Mouse (Mus musculus): Measurements from ENCODE around the gene Ankrd24. TPM values are rescaled to one million over a fixed set of nuclear protein-coding genes. Genes with fewer than 3 reads are reported as not detected.
"Not testable (repeated sequence)": the region's sequence is repeated elsewhere in the genome, so short reads cannot be mapped to it uniquely, and the experiment has no call there.

Ankrd24 gene
- polyA plus RNA-seq, 1 experiment from 2014 or later, result 3.2 TPM

- ATAC-seq (replicated peaks; ENCODE audit: insufficient number of reproducible peaks, low FRiP score, low TSS enrichment, low read depth) (peak; percentile 94), DNase-seq (ENCODE audit: low spot score) (peak; percentile 95)
- peak within 1 kb of the TSS; percentile 60 for H3K9ac ChIP-seq (replicated peaks; ENCODE audit: low read length)
- not testable (repeated sequence) for H3K27me3 ChIP-seq (ENCODE audit: control insufficient read depth, insufficient read depth, low read length); H3K36me3 ChIP-seq (replicated peaks; ENCODE audit: control insufficient read depth, insufficient read depth, low read depth, low read length); H3K9me3 ChIP-seq (replicated peaks; ENCODE audit: control insufficient read depth, low read length); H3K27ac ChIP-seq (replicated peaks; ENCODE audit: low read depth, low read length); H3K4me1 ChIP-seq (ENCODE audit: control insufficient read depth, insufficient read depth, low read length)
- H3K4me2 ChIP-seq (ENCODE audit: low read depth, low read length), result peak within 1 kb of the TSS; percentile 48
- H3K4me3 ChIP-seq (ENCODE audit: low read depth, low read length), result peak within 1 kb of the TSS; percentile 50
- 3% methylated on average over 31 of the region's 52 CpGs for WGBS
Measured at GRCm38 (mm10) chr10:81648803-81649775, 20.7 kb downstream of the Ankrd24 start, which contains the start of gene Gm10778. Gene Gm10778 (plus strand): TSS chr10:81649059.

- Histone ChIP-seq H3K9me3 (replicated peaks; ENCODE audit: control insufficient read depth, low read length) (peaks cover 8% of the 10 kb centered on the region), H3K27ac (replicated peaks; ENCODE audit: low read depth, low read length) (no peak overlapping the region), H3K4me1 (ENCODE audit: control insufficient read depth, insufficient read depth, low read length) (no peaks in the 10 kb centered on the region), H3K4me3 (ENCODE audit: low read depth, low read length) (no peak overlapping the region), H3K27me3 (ENCODE audit: control insufficient read depth, insufficient read depth, low read length) (no peaks in the 10 kb centered on the region), H3K36me3 (replicated peaks; ENCODE audit: control insufficient read depth, insufficient read depth, low read depth, low read length) (no peaks in the 10 kb centered on the region; the same call in 1 of the 2 replicates), H3K9ac (replicated peaks; ENCODE audit: low read length) (no peak overlapping the region), H3K4me2 (ENCODE audit: low read depth, low read length) (no peak overlapping the region)
- DNase-seq (ENCODE audit: low spot score) (no peak), ATAC-seq (replicated peaks; ENCODE audit: insufficient number of reproducible peaks, low FRiP score, low TSS enrichment, low read depth) (no peak)
- 86% methylated on average over 10 of the region's 10 CpGs for WGBS
Measured at GRCm38 (mm10) chr10:81655178-81655577, 26.8 kb downstream of the Ankrd24 start.

GRCm38 (mm10) chr10:81656174-81656573, 27.8 kb downstream of the Ankrd24 start:
- peaks cover 8% of the 10 kb centered on the region for H3K9me3 ChIP-seq (replicated peaks; ENCODE audit: control insufficient read depth, low read length)
- no peak overlapping the region for H3K4me3 ChIP-seq (ENCODE audit: low read depth, low read length)
- no peak overlapping the region for H3K9ac ChIP-seq (replicated peaks; ENCODE audit: low read length)
- no peak overlapping the region for H3K27ac ChIP-seq (replicated peaks; ENCODE audit: low read depth, low read length)
- H3K27me3 ChIP-seq (ENCODE audit: control insufficient read depth, insufficient read depth, low read length), result no peaks in the 10 kb centered on the region
- 97% methylated on average over 2 of the region's 2 CpGs for WGBS
- no peaks in the 10 kb centered on the region for H3K4me1 ChIP-seq (ENCODE audit: control insufficient read depth, insufficient read depth, low read length)
- ATAC-seq (replicated peaks; ENCODE audit: insufficient number of reproducible peaks, low FRiP score, low TSS enrichment, low read depth), result no peak
- H3K36me3 ChIP-seq (replicated peaks; ENCODE audit: control insufficient read depth, insufficient read depth, low read depth, low read length), result no peaks in the 10 kb centered on the region; the same call in 1 of the 2 replicates
- no peak for DNase-seq (ENCODE audit: low spot score)
- H3K4me2 ChIP-seq (ENCODE audit: low read depth, low read length), result no peak overlapping the region

GRCm38 (mm10) chr10:81687114-81687513, 58.8 kb downstream of the Ankrd24 start:
- not testable (repeated sequence) for H3K27me3 ChIP-seq (ENCODE audit: control insufficient read depth, insufficient read depth, low read length); H3K9ac ChIP-seq (replicated peaks; ENCODE audit: low read length); H3K4me3 ChIP-seq (ENCODE audit: low read depth, low read length); H3K9me3 ChIP-seq (replicated peaks; ENCODE audit: control insufficient read depth, low read length); H3K27ac ChIP-seq (replicated peaks; ENCODE audit: low read depth, low read length); DNase-seq (ENCODE audit: low spot score); ATAC-seq (replicated peaks; ENCODE audit: insufficient number of reproducible peaks, low FRiP score, low TSS enrichment, low read depth); H3K4me1 ChIP-seq (ENCODE audit: control insufficient read depth, insufficient read depth, low read length); H3K36me3 ChIP-seq (replicated peaks; ENCODE audit: control insufficient read depth, insufficient read depth, low read depth, low read length); H3K4me2 ChIP-seq (ENCODE audit: low read depth, low read length)
- no CpG with 5 or more reads among the region's 18 CpGs for WGBS

Other genes with a start within 250 kb of the Ankrd24 start
- 45.0 and 52.5 TPM in 2 replicates for gene Dohh, start 244.1 kb upstream of the Ankrd24 start, polyA plus RNA-seq (2014; fragmentation: Nextera tagmentation; extraction: Ambion mirVana)
- 2.5 and 4.1 TPM in 2 replicates for gene Gm48551, start 244.1 kb upstream of the Ankrd24 start, polyA plus RNA-seq (2014; fragmentation: Nextera tagmentation; extraction: Ambion mirVana)
- gene Gm48552, start 239.5 kb upstream of the Ankrd24 start, polyA plus RNA-seq (2014; fragmentation: Nextera tagmentation; extraction: Ambion mirVana), result 0.63 TPM in 1 of 2 replicates, not detected in the other
- 3.4 and 4.1 TPM in 2 replicates for gene Smim24, start 235.5 kb upstream of the Ankrd24 start, polyA plus RNA-seq (2014; fragmentation: Nextera tagmentation; extraction: Ambion mirVana)
- 13.1 and 16.1 TPM in 2 replicates for gene Nfic, start 172.9 kb upstream of the Ankrd24 start, polyA plus RNA-seq (2014; fragmentation: Nextera tagmentation; extraction: Ambion mirVana)
- 2.5 and 2.7 TPM in 2 replicates for gene Celf5, start 145.8 kb upstream of the Ankrd24 start, polyA plus RNA-seq (2014; fragmentation: Nextera tagmentation; extraction: Ambion mirVana)
- gene Ncln, start 132.1 kb upstream of the Ankrd24 start, polyA plus RNA-seq (2014; fragmentation: Nextera tagmentation; extraction: Ambion mirVana), result 31.9 and 44.2 TPM in 2 replicates
- gene S1pr4, start 128.4 kb upstream of the Ankrd24 start, polyA plus RNA-seq (2014; fragmentation: Nextera tagmentation; extraction: Ambion mirVana), result 0.20 and 0.31 TPM in 2 replicates
- 0.77 and 0.92 TPM in 2 replicates for gene Gna15, start 104.3 kb upstream of the Ankrd24 start, polyA plus RNA-seq (2014; fragmentation: Nextera tagmentation; extraction: Ambion mirVana)
- 62.0 and 68.6 TPM in 2 replicates for gene Gna11, start 83.3 kb upstream of the Ankrd24 start, polyA plus RNA-seq (2014; fragmentation: Nextera tagmentation; extraction: Ambion mirVana)
- gene Aes, start 69.1 kb upstream of the Ankrd24 start, polyA plus RNA-seq (2014; fragmentation: Nextera tagmentation; extraction: Ambion mirVana), result 303 and 321 TPM in 2 replicates
- gene Tle2, start 54.0 kb upstream of the Ankrd24 start, polyA plus RNA-seq (2014; fragmentation: Nextera tagmentation; extraction: Ambion mirVana), result 14.1 and 15.3 TPM in 2 replicates
- 7.1 and 10.7 TPM in 2 replicates for gene Tle6, start 27.5 kb upstream of the Ankrd24 start, polyA plus RNA-seq (2014; fragmentation: Nextera tagmentation; extraction: Ambion mirVana)
- gene BC025920, start 22.3 kb upstream of the Ankrd24 start, polyA plus RNA-seq (2014; fragmentation: Nextera tagmentation; extraction: Ambion mirVana), result 0.52 and 0.70 TPM in 2 replicates
- 37.8 and 39.8 TPM in 2 replicates for gene Sirt6, start 743 bp upstream of the Ankrd24 start, polyA plus RNA-seq (2014; fragmentation: Nextera tagmentation; extraction: Ambion mirVana)
- 5.1 and 5.2 TPM in 2 replicates for gene Gm10778, start 20.5 kb downstream of the Ankrd24 start, polyA plus RNA-seq (2014; fragmentation: Nextera tagmentation; extraction: Ambion mirVana)
- gene Zfp433, start 76.3 kb downstream of the Ankrd24 start, polyA plus RNA-seq (2014; fragmentation: Nextera tagmentation; extraction: Ambion mirVana), result 18.2 and 19.4 TPM in 2 replicates
- 16.8 and 17.8 TPM in 2 replicates for gene Gm3055, start 142.6 kb downstream of the Ankrd24 start, polyA plus RNA-seq (2014; fragmentation: Nextera tagmentation; extraction: Ambion mirVana)
- gene Gm4767, start 183.6 kb downstream of the Ankrd24 start, polyA plus RNA-seq (2014; fragmentation: Nextera tagmentation; extraction: Ambion mirVana), result 4.0 and 4.4 TPM in 2 replicates
- gene Gm32687, start 235.4 kb downstream of the Ankrd24 start, polyA plus RNA-seq (2014; fragmentation: Nextera tagmentation; extraction: Ambion mirVana), result 11.9 and 12.1 TPM in 2 replicates